Mouse (Mus musculus): ENCODE data around the gene Tm9sf4. TPM values are rescaled to one million over a fixed set of nuclear protein-coding genes. Genes with fewer than 3 reads are reported as not detected.

Tm9sf4 gene
- polyA plus RNA-seq, 1 experiment from 2014 or later = 83.9 TPM

DNA sequence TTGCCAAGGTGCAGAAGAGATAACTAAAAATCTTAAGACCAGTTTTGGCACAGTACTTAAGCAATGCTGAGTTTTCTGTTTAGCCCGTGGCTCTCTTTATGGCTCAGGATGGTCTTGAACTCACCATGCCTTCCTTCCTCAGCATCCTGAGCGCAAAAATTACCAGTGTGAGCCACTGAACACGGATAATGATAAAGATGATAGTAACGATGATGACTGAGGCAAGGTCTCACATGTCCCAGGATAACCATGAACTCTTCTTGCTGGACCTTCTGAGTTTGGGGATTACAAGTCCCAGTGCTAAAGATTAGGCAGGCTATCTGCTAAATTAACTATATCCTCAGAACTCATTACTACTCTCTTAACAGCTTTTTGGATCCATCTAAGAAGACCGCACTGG is 970 bp upstream of the Tm9sf4 start:
- ATAC-seq (ENCODE audit: insufficient number of reproducible peaks, low FRiP score, low TSS enrichment, low read depth) = no peak
- H3K4me3 ChIP-seq (replicated peaks) = no peak overlapping the region
- 0 out of 2 replicates have a peak, but pooled peaks cover 3% of the 10 kb centered on the region for H3K27me3 ChIP-seq
- no peak overlapping the region for H3K4me2 ChIP-seq (replicated peaks)
- H3K36me3 ChIP-seq = peaks cover 3% of the 10 kb centered on the region; the same call in 1 of the 2 replicates
- H3K9me3 ChIP-seq (replicated peaks) = no peaks in the 10 kb centered on the region
- no peak overlapping the region for H3K9ac ChIP-seq
- H3K4me1 ChIP-seq = peaks cover 14% of the 10 kb centered on the region
- WGBS = 86% methylated on average over 5 of the region's 5 CpGs
- H3K27ac ChIP-seq (replicated peaks) = no peak overlapping the region

DNA sequence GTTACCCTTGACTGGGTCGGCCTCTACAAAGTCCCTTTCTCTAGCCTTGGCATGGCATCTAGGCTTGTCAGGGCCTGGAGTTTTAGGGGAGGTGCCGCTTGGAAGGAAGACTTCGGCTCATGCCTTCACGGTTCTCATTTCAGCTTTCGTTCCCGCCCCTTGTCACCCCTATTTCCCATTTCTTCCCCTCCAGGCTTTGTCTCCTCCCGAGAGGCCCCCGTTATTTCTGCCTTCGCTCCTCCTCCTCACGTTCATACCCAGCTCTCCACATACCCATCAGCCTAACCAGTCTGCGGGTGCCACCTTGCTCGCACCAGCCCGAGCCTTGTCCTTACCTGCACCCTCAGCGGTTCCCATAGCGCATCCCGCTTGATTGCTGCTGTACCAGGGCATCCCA is 579 bp downstream of the Tm9sf4 start:
- Histone ChIP-seq H3K27ac (replicated peaks) (peak overlapping the region; percentile 99), H3K36me3 (peaks cover 3% of the 10 kb centered on the region; the same call in 1 of the 2 replicates), H3K9ac (peak overlapping the region; percentile 87), H3K4me3 (replicated peaks) (peak overlapping the region; percentile 90), H3K9me3 (replicated peaks) (no peaks in the 10 kb centered on the region), H3K27me3 (0 out of 2 replicates have a peak, but pooled peaks cover 3% of the 10 kb centered on the region), H3K4me1 (peaks cover 14% of the 10 kb centered on the region), H3K4me2 (replicated peaks) (peak overlapping the region; percentile 87)
- peak; percentile 37; the same call in 1 of the 2 replicates for ATAC-seq (ENCODE audit: insufficient number of reproducible peaks, low FRiP score, low TSS enrichment, low read depth)
- WGBS = under 1% methylated on average over 16 of the region's 16 CpGs

DNA sequence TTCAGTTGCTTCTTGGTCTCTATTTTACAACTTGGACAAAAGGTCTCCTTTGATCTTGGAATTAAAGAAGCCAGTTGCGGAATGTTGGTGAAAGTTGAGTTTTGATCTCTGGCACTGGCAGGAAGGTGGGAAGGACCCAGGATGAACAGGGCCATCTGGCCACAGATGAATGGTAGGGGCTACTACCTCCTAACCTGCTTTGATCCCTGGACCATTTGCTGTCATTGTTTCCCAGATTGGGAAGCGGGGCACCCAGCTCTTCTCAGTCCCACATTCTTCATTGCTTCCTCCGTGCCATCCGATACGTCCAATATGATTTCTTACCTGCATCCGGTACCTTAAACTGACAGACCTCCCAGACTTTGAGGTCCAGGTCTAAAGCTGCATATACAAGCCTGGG is 6.0 kb downstream of the Tm9sf4 start:
- peaks cover 3% of the 10 kb centered on the region; the same call in 1 of the 2 replicates for H3K36me3 ChIP-seq
- 65% methylated on average over 6 of the region's 6 CpGs for WGBS
- H3K27me3 ChIP-seq = no peaks in the 10 kb centered on the region
- H3K9me3 ChIP-seq (replicated peaks) = no peaks in the 10 kb centered on the region
- H3K4me1 ChIP-seq = peaks cover 29% of the 10 kb centered on the region
- H3K9ac ChIP-seq = no peak overlapping the region
- no peak for ATAC-seq (ENCODE audit: insufficient number of reproducible peaks, low FRiP score, low TSS enrichment, low read depth)
- no peak overlapping the region for H3K27ac ChIP-seq (replicated peaks)
- H3K4me3 ChIP-seq (replicated peaks) = no peak overlapping the region
- H3K4me2 ChIP-seq (replicated peaks) = no peak overlapping the region

DNA sequence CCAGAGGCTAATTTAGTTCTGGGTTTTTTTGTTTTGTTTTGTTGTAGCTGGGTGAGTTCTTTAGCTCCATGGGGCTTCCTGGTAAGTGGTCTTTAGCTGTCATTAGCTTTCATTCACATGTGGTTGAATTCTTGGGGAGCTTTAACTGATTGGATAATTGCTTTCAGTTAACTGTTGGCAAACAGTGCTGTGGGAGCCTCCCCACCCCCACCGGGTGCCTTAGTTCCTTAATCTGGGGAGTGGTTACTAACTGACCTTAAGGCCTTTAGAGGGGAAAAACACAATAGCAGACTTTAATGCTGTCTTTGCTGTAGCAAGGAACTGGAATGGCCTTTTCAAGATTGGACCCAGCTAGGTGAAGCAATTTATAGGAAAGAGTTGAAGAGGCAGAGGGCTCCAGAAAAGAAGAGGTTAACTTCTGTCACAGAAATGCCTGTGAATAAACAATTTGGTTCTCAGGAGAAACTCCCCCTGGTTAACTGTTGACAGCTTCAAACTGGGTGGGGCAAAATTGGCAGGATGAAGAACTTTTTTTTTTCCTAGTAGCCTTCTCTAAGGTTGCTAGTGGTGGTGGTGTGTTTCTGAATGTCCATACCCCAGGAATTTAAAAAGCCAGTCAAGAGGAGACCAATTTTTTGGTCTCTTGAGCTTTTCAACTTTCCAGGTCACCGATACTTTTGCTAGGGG is 7.2 kb downstream of the Tm9sf4 start:
- Histone ChIP-seq H3K4me2 (replicated peaks) (no peak overlapping the region), H3K4me3 (replicated peaks) (no peak overlapping the region), H3K27me3 (no peaks in the 10 kb centered on the region), H3K4me1 (peaks cover 19% of the 10 kb centered on the region), H3K27ac (replicated peaks) (peak overlapping the region; percentile 44; the same call in 1 of the 2 replicates), H3K36me3 (0 out of 2 replicates have a peak, but pooled peaks cover 3% of the 10 kb centered on the region), H3K9ac (no peak overlapping the region), H3K9me3 (replicated peaks) (no peaks in the 10 kb centered on the region)
- no peak for ATAC-seq (ENCODE audit: insufficient number of reproducible peaks, low FRiP score, low TSS enrichment, low read depth)
- 19% methylated on average over 2 of the region's 2 CpGs for WGBS

DNA sequence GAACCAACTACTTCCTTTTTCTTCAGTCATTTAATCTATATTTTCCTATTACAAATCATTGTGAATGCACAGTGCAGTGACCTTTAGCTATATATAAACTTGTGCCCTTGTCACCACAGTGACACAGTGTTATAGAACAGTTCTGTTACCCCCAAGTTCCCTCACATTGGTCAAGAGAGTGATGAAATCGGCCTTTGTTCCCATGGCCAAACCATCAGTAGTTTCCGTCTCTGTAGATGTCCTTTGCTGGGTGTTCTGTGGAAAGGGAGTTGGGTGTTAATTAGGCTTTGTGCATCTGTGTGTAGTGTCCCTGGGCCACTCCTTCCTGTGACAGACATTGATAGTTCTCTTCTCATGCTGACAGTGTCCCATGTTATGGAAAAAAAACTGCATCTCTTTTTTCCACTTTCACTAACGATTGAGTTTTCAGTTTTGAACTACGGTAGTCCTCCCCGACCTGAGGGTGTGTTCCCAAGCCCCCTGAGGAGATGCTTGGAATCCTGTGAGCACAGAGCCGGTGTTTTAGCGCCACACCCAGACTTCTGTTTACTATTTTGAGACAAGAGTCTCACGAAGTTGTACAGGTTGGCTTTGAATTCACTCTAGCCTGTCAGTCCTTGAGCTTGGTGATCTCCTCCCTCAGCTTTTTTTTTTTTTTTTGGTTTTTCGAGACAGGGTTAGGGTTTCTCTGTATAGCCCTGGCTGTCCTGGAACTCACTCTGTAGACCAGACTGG is 9.6 kb downstream of the Tm9sf4 start:
- no peaks in the 10 kb centered on the region for H3K9me3 ChIP-seq (replicated peaks)
- 77% methylated on average over 9 of the region's 9 CpGs for WGBS
- H3K36me3 ChIP-seq = 0 out of 2 replicates have a peak, but pooled peaks cover 4% of the 10 kb centered on the region
- no peaks in the 10 kb centered on the region for H3K27me3 ChIP-seq
- no peak overlapping the region for H3K9ac ChIP-seq
- no peak overlapping the region for H3K4me3 ChIP-seq (replicated peaks)
- peaks cover 19% of the 10 kb centered on the region for H3K4me1 ChIP-seq
- no peak overlapping the region for H3K4me2 ChIP-seq (replicated peaks)
- H3K27ac ChIP-seq (replicated peaks) = no peak overlapping the region
- no peak for ATAC-seq (ENCODE audit: insufficient number of reproducible peaks, low FRiP score, low TSS enrichment, low read depth)

GRCm38 (mm10) chr2:153171966-153172365 is 10.9 kb downstream of the Tm9sf4 start:
- 89% methylated on average over 5 of the region's 5 CpGs for WGBS

DNA sequence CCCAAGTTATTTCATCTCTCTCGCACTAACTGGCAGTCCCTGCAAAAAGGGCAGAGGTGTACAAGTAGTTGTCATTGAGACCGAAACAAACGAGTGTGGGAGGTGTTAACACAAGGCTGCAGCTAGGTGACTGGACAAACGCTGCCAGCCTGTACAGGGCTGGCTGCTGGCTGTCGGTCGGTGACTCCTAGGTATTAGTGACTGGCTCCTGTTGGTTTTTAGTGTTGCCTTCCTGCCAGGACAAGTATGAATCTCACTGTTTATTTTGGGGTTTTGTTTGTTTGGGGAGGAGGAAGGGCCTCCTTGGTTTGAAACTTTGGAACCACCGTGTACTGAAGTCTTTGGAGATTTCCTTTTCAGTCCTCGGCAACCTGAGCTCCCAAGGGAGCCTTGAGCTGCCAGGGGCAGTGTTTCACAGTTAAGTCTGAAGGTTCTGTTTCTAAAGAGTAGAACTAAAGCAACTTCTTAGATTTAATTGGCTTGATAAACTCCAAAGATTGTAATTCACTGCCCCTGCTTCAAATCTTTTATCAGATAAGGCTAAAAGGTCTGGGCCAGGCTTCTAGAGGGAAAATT is 15.0 kb downstream of the Tm9sf4 start:
- Histone ChIP-seq H3K27ac (replicated peaks) (no peak overlapping the region), H3K36me3 (peaks cover 16% of the 10 kb centered on the region; the same call in 1 of the 2 replicates), H3K9ac (no peak overlapping the region), H3K27me3 (no peaks in the 10 kb centered on the region), H3K9me3 (replicated peaks) (no peaks in the 10 kb centered on the region), H3K4me2 (replicated peaks) (no peak overlapping the region), H3K4me3 (replicated peaks) (no peak overlapping the region), H3K4me1 (no peaks in the 10 kb centered on the region)
- WGBS = 63% methylated on average over 8 of the region's 8 CpGs
- no peak for ATAC-seq (ENCODE audit: insufficient number of reproducible peaks, low FRiP score, low TSS enrichment, low read depth)

More at GRCm38 (mm10) chr2:153171966-153172365, 10.9 kb downstream of the Tm9sf4 start:
- ATAC-seq (ENCODE audit: insufficient number of reproducible peaks, low FRiP score, low TSS enrichment, low read depth) = no peak
- Histone ChIP-seq H3K4me1 (peaks cover 17% of the 10 kb centered on the region), H3K4me2 (replicated peaks) (no peak overlapping the region), H3K9me3 (replicated peaks) (no peaks in the 10 kb centered on the region), H3K36me3 (0 out of 2 replicates have a peak, but pooled peaks cover 4% of the 10 kb centered on the region), H3K4me3 (replicated peaks) (no peak overlapping the region), H3K27me3 (no peaks in the 10 kb centered on the region), H3K27ac (replicated peaks) (no peak overlapping the region), H3K9ac (no peak overlapping the region)

- H3K9me3 ChIP-seq (replicated peaks) = no peaks in the 10 kb centered on the region
- no peak for ATAC-seq (ENCODE audit: insufficient number of reproducible peaks, low FRiP score, low TSS enrichment, low read depth)
- no peaks in the 10 kb centered on the region for H3K27me3 ChIP-seq
- H3K36me3 ChIP-seq = peaks cover 25% of the 10 kb centered on the region
- 94% methylated on average over 3 of the region's 3 CpGs for WGBS
- H3K4me2 ChIP-seq (replicated peaks) = no peak overlapping the region
- H3K27ac ChIP-seq (replicated peaks) = no peak overlapping the region
- H3K4me1 ChIP-seq = no peaks in the 10 kb centered on the region
- no peak overlapping the region for H3K9ac ChIP-seq
- no peak overlapping the region for H3K4me3 ChIP-seq (replicated peaks)
These were observed 16.1 kb downstream of the Tm9sf4 start for GRCm38 (mm10) chr2:153177188-153177587.

DNA sequence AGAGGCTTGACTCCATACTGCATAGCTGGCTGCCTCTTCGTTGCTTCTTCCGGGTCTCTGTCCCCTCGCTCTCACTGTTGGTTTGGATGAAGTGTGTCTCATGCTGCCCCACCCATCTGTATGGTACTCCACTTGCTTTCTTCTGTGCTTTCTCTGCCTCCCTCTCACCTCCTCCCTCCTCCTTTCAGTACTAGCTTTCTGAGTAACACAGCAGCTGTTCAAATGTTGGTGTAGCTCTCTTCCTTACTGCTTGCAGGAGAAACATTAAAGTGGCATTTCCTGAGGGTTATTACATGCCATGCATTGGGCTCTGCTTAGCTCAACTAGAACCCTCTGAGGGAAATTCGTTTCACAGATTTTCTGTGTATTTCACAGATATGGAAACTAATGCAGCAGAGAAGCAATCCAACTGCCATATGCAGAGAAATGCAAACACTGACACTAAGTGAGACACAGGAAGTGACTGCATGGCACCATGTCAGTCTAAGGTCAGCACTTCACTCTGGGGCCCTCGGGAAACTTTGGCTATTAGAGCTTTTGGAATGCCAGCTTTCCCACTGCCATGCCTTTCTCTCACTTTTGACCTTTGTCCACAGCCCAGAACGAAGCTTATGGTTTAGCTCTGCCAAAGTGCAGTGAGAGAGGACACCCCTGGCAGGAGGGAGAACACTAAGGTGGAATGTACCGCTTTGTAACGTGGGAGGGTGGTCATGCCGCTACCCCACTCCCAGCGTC is 18.2 kb downstream of the Tm9sf4 start:
- Histone ChIP-seq H3K36me3 (peaks cover 41% of the 10 kb centered on the region), H3K4me1 (no peaks in the 10 kb centered on the region), H3K27me3 (no peaks in the 10 kb centered on the region), H3K9ac (no peak overlapping the region), H3K4me3 (replicated peaks) (no peak overlapping the region), H3K9me3 (replicated peaks) (no peaks in the 10 kb centered on the region), H3K4me2 (replicated peaks) (no peak overlapping the region), H3K27ac (replicated peaks) (no peak overlapping the region)
- ATAC-seq (ENCODE audit: insufficient number of reproducible peaks, low FRiP score, low TSS enrichment, low read depth) = no peak
- 77% methylated on average over 10 of the region's 10 CpGs for whole genome bisulfite sequencing

GRCm38 (mm10) chr2:153179961-153180360 is 18.9 kb downstream of the Tm9sf4 start:
- Histone ChIP-seq H3K4me1 (no peaks in the 10 kb centered on the region), H3K4me2 (replicated peaks) (no peak overlapping the region), H3K9ac (no peak overlapping the region), H3K4me3 (replicated peaks) (no peak overlapping the region), H3K36me3 (peaks cover 43% of the 10 kb centered on the region), H3K27me3 (no peaks in the 10 kb centered on the region), H3K9me3 (replicated peaks) (no peaks in the 10 kb centered on the region), H3K27ac (replicated peaks) (no peak overlapping the region)
- 59% methylated on average over 3 of the region's 3 CpGs for WGBS
- ATAC-seq (ENCODE audit: insufficient number of reproducible peaks, low FRiP score, low TSS enrichment, low read depth) = no peak

DNA sequence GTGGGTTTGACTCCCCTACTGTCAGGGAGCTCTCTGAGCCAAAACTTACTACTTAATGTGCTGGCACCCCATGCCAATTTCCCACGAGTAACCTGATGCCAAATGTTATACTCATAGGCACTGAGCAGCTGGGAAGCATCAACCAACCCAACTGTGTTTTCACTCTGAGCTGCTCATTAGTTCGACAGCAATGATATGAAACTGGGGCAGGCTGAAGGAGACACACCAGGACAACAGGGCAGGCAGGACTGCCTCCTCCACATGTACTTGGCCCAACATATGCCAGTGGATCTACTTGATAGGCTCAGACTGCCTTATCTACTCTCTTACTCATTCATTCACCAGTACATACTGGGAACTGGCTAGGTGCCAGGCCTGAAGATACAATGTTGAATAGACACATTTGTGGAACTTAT is 25.1 kb downstream of the Tm9sf4 start:
- H3K9me3 ChIP-seq (replicated peaks) = no peaks in the 10 kb centered on the region
- ATAC-seq (ENCODE audit: insufficient number of reproducible peaks, low FRiP score, low TSS enrichment, low read depth) = no peak
- no peak overlapping the region for H3K4me3 ChIP-seq (replicated peaks)
- peaks cover 91% of the 10 kb centered on the region for H3K36me3 ChIP-seq
- no peak overlapping the region for H3K4me2 ChIP-seq (replicated peaks)
- no peak overlapping the region for H3K9ac ChIP-seq
- H3K4me1 ChIP-seq = no peaks in the 10 kb centered on the region
- 46% methylated on average over 2 of the region's 2 CpGs for WGBS
- no peak overlapping the region for H3K27ac ChIP-seq (replicated peaks)
- H3K27me3 ChIP-seq = no peaks in the 10 kb centered on the region
